Mouse (Mus musculus): ENCODE results near the gene Itk. TPM values are rescaled to one million over a fixed set of nuclear protein-coding genes. Genes with fewer than 3 reads are reported as not detected.

Gene Itk
- polyA plus RNA-seq, 1 experiment from 2014 or later: not detected

- Histone ChIP-seq H3K9me3 (ENCODE audit: control insufficient read depth, low read length) (no peaks in the 10 kb centered on the region), H3K4me3 (ENCODE audit: low read length) (no peak overlapping the region), H3K27ac (ENCODE audit: low read depth, low read length) (no peak overlapping the region), H3K9ac (ENCODE audit: low read depth, low read length) (no peak overlapping the region), H3K27me3 (replicated peaks; ENCODE audit: control insufficient read depth, insufficient read depth, low read length) (no peaks in the 10 kb centered on the region), H3K36me3 (ENCODE audit: control insufficient read depth, insufficient read depth, low read length) (peaks cover 59% of the 10 kb centered on the region), H3K4me1 (ENCODE audit: control insufficient read depth, insufficient read depth, low read depth, low read length) (no peaks in the 10 kb centered on the region), H3K4me2 (ENCODE audit: low read length) (no peak overlapping the region)
- 81% methylated on average over 12 of the region's 12 CpGs for WGBS
- ATAC-seq: no peak
These were observed 110.6 kb downstream of the Itk start for GRCm38 (mm10) chr11:46278709-46279108.

GRCm38 (mm10) chr11:46278140-46278539 is 111.2 kb downstream of the Itk start:
- no peak overlapping the region for H3K4me3 ChIP-seq (ENCODE audit: low read length)
- H3K36me3 ChIP-seq (ENCODE audit: control insufficient read depth, insufficient read depth, low read length): peaks cover 58% of the 10 kb centered on the region
- no peak overlapping the region for H3K9ac ChIP-seq (ENCODE audit: low read depth, low read length)
- no peaks in the 10 kb centered on the region for H3K9me3 ChIP-seq (ENCODE audit: control insufficient read depth, low read length)
- ATAC-seq: no peak
- 51% methylated on average over 5 of the region's 5 CpGs for WGBS
- H3K4me1 ChIP-seq (ENCODE audit: control insufficient read depth, insufficient read depth, low read depth, low read length): no peaks in the 10 kb centered on the region
- H3K27me3 ChIP-seq (replicated peaks; ENCODE audit: control insufficient read depth, insufficient read depth, low read length): no peaks in the 10 kb centered on the region
- no peak overlapping the region for H3K4me2 ChIP-seq (ENCODE audit: low read length)
- H3K27ac ChIP-seq (ENCODE audit: low read depth, low read length): no peak overlapping the region

- Histone ChIP-seq H3K4me3 (ENCODE audit: low read length) (no peak overlapping the region), H3K9ac (ENCODE audit: low read depth, low read length) (no peak overlapping the region), H3K4me2 (ENCODE audit: low read length) (no peak overlapping the region), H3K4me1 (ENCODE audit: control insufficient read depth, insufficient read depth, low read depth, low read length) (no peaks in the 10 kb centered on the region), H3K27ac (ENCODE audit: low read depth, low read length) (no peak overlapping the region), H3K9me3 (ENCODE audit: control insufficient read depth, low read length) (no peaks in the 10 kb centered on the region), H3K27me3 (replicated peaks; ENCODE audit: control insufficient read depth, insufficient read depth, low read length) (no peaks in the 10 kb centered on the region), H3K36me3 (ENCODE audit: control insufficient read depth, insufficient read depth, low read length) (peaks cover 56% of the 10 kb centered on the region)
- ATAC-seq: no peak
- WGBS: 57% methylated on average over 5 of the region's 5 CpGs
These were observed 112.5 kb downstream of the Itk start for GRCm38 (mm10) chr11:46276778-46277177.

- peaks cover 58% of the 10 kb centered on the region for H3K36me3 ChIP-seq (ENCODE audit: control insufficient read depth, insufficient read depth, low read length)
- no peaks in the 10 kb centered on the region for H3K4me1 ChIP-seq (ENCODE audit: control insufficient read depth, insufficient read depth, low read depth, low read length)
- H3K27me3 ChIP-seq (replicated peaks; ENCODE audit: control insufficient read depth, insufficient read depth, low read length): no peaks in the 10 kb centered on the region
- no peaks in the 10 kb centered on the region for H3K9me3 ChIP-seq (ENCODE audit: control insufficient read depth, low read length)
- no peak overlapping the region for H3K4me3 ChIP-seq (ENCODE audit: low read length)
- H3K9ac ChIP-seq (ENCODE audit: low read depth, low read length): no peak overlapping the region
- no peak overlapping the region for H3K4me2 ChIP-seq (ENCODE audit: low read length)
- WGBS: 94% methylated on average over 8 of the region's 8 CpGs
- ATAC-seq: no peak
- no peak overlapping the region for H3K27ac ChIP-seq (ENCODE audit: low read depth, low read length)
These were observed 113.1 kb downstream of the Itk start for GRCm38 (mm10) chr11:46276168-46276567.

- no peak overlapping the region for H3K27ac ChIP-seq (ENCODE audit: low read depth, low read length)
- peaks cover 58% of the 10 kb centered on the region for H3K36me3 ChIP-seq (ENCODE audit: control insufficient read depth, insufficient read depth, low read length)
- H3K4me2 ChIP-seq (ENCODE audit: low read length): no peak overlapping the region
- H3K4me1 ChIP-seq (ENCODE audit: control insufficient read depth, insufficient read depth, low read depth, low read length): no peaks in the 10 kb centered on the region
- no peaks in the 10 kb centered on the region for H3K27me3 ChIP-seq (replicated peaks; ENCODE audit: control insufficient read depth, insufficient read depth, low read length)
- no peak overlapping the region for H3K9ac ChIP-seq (ENCODE audit: low read depth, low read length)
- peak; percentile 81 for ATAC-seq
- WGBS: 9% methylated on average over 5 of the region's 6 CpGs
- no peaks in the 10 kb centered on the region for H3K9me3 ChIP-seq (ENCODE audit: control insufficient read depth, low read length)
- no peak overlapping the region for H3K4me3 ChIP-seq (ENCODE audit: low read length)
These were observed 114.0 kb downstream of the Itk start for GRCm38 (mm10) chr11:46275302-46275701.

Other genes with a start within 250 kb of the Itk start
- 0.26 and 0.45 TPM in 2 replicates for gene Nipal4, start 223.0 kb downstream of the Itk start, polyA plus RNA-seq (2015; fragmentation: Nextera tagmentation; extraction: Ambion mirVana)
- gene Fndc9, start 154.0 kb downstream of the Itk start, polyA plus RNA-seq (2015; fragmentation: Nextera tagmentation; extraction: Ambion mirVana): 2.7 and 3.8 TPM in 2 replicates
- gene Cyfip2, start 76.7 kb downstream of the Itk start, polyA plus RNA-seq (2015; fragmentation: Nextera tagmentation; extraction: Ambion mirVana): 92.0 and 103 TPM in 2 replicates
- not detected in 2 replicates for gene Fam71b, start 7.0 kb upstream of the Itk start, polyA plus RNA-seq (2015; fragmentation: Nextera tagmentation; extraction: Ambion mirVana)
- gene Med7, start 47.4 kb upstream of the Itk start, polyA plus RNA-seq (2015; fragmentation: Nextera tagmentation; extraction: Ambion mirVana): 59.2 and 59.8 TPM in 2 replicates
- gene Havcr2, start 65.4 kb upstream of the Itk start, polyA plus RNA-seq (2015; fragmentation: Nextera tagmentation; extraction: Ambion mirVana): 0.21 and 0.32 TPM in 2 replicates
- gene Gm12169, start 134.7 kb upstream of the Itk start, polyA plus RNA-seq (2015; fragmentation: Nextera tagmentation; extraction: Ambion mirVana): not detected in 2 replicates
- not detected in 2 replicates for gene BC053393, start 182.0 kb upstream of the Itk start, polyA plus RNA-seq (2015; fragmentation: Nextera tagmentation; extraction: Ambion mirVana)
- gene Dppa1, start 239.7 kb upstream of the Itk start, polyA plus RNA-seq (2015; fragmentation: Nextera tagmentation; extraction: Ambion mirVana): not detected in 2 replicates